Mouse (Mus musculus): ENCODE measurements around the gene Rptor.

Rptor gene

GRCm38 (mm10) chr11:119784672-119785341, 182.1 kb downstream of the Rptor start:
- no peak for DNase-seq (ENCODE audit: low read depth)

- no peak for DNase-seq (ENCODE audit: low read depth)
Observed at GRCm38 (mm10) chr11:119785661-119786384, 183.1 kb downstream of the Rptor start.

GRCm38 (mm10) chr11:119786385-119786880, 183.7 kb downstream of the Rptor start:
- DNase-seq (ENCODE audit: low read depth), result no peak

- no peak for DNase-seq (ENCODE audit: low read depth)
Observed at GRCm38 (mm10) chr11:119788488-119788887, 185.8 kb downstream of the Rptor start.

- DNase-seq (ENCODE audit: low read depth), result no peak
Observed at GRCm38 (mm10) chr11:119788919-119789713, 186.4 kb downstream of the Rptor start.

- DNase-seq (ENCODE audit: low read depth), result no peak
Observed at GRCm38 (mm10) chr11:119791923-119792564, 189.3 kb downstream of the Rptor start.

GRCm38 (mm10) chr11:119793378-119793777, 190.7 kb downstream of the Rptor start:
- no peak for DNase-seq (ENCODE audit: low read depth)

GRCm38 (mm10) chr11:119794020-119794419, 191.3 kb downstream of the Rptor start:
- no peak for DNase-seq (ENCODE audit: low read depth)

GRCm38 (mm10) chr11:119794671-119795070, 192.0 kb downstream of the Rptor start:
- DNase-seq (ENCODE audit: low read depth), result no peak

- no peak for DNase-seq (ENCODE audit: low read depth)
Observed at GRCm38 (mm10) chr11:119796406-119796805, 193.7 kb downstream of the Rptor start.

GRCm38 (mm10) chr11:119796846-119797245, 194.1 kb downstream of the Rptor start:
- no peak for DNase-seq (ENCODE audit: low read depth)

GRCm38 (mm10) chr11:119799536-119799935, 196.8 kb downstream of the Rptor start:
- no peak for DNase-seq (ENCODE audit: low read depth)

- no peak for DNase-seq (ENCODE audit: low read depth)
Observed at GRCm38 (mm10) chr11:119801855-119802254, 199.2 kb downstream of the Rptor start.

- no peak for DNase-seq (ENCODE audit: low read depth)
Observed at GRCm38 (mm10) chr11:119802947-119803346, 200.2 kb downstream of the Rptor start.

GRCm38 (mm10) chr11:119804392-119804791, 201.7 kb downstream of the Rptor start:
- no peak for DNase-seq (ENCODE audit: low read depth)

- DNase-seq (ENCODE audit: low read depth), result no peak
Observed at GRCm38 (mm10) chr11:119805112-119805750, 202.5 kb downstream of the Rptor start.

GRCm38 (mm10) chr11:119806539-119806938, 203.8 kb downstream of the Rptor start:
- DNase-seq (ENCODE audit: low read depth), result no peak

GRCm38 (mm10) chr11:119807431-119808031, 204.8 kb downstream of the Rptor start:
- DNase-seq (ENCODE audit: low read depth), result no peak

- no peak for DNase-seq (ENCODE audit: low read depth)
Observed at GRCm38 (mm10) chr11:119808647-119809280, 206.1 kb downstream of the Rptor start.

- DNase-seq (ENCODE audit: low read depth), result no peak
Observed at GRCm38 (mm10) chr11:119809309-119809708, 206.6 kb downstream of the Rptor start.

GRCm38 (mm10) chr11:119811022-119811421, 208.3 kb downstream of the Rptor start:
- no peak for DNase-seq (ENCODE audit: low read depth)

Data from naive thymus-derived CD4-positive, alpha-beta T cell, adult 2 months (primary cell).